Mouse (Mus musculus): ENCODE measurements at regions not wholly inside any gene's neighbourhood (a gene's known extent, or its start where the extent isn't known, plus 50 kb on each side); places are given as distances from the start of the nearest gene placed in this dataset.

GRCm38 (mm10) chr6:11731126-11731525, 176.2 kb downstream of the Ndufa4 start:
- Histone ChIP-seq H3K4me3 (ENCODE audit: low read depth, low read length) (no peak overlapping the region), H3K4me2 (replicated peaks; ENCODE audit: low read depth) (no peak overlapping the region), H3K27me3 (replicated peaks; ENCODE audit: control insufficient read depth, insufficient read depth, low read length) (no peaks in the 10 kb centered on the region), H3K9ac (ENCODE audit: low read depth, low read length) (no peak overlapping the region), H3K9me3 (ENCODE audit: control insufficient read depth) (no peaks in the 10 kb centered on the region), H3K4me1 (replicated peaks; ENCODE audit: control insufficient read depth, insufficient read depth, low read length) (no peaks in the 10 kb centered on the region), H3K27ac (ENCODE audit: low read depth, low read length) (no peak overlapping the region), H3K36me3 (ENCODE audit: control insufficient read depth, insufficient read depth) (no peaks in the 10 kb centered on the region)
- no peak for ATAC-seq
- TF ChIP-seq CTCF (IDR thresholded peaks at IDR 0.05; ENCODE audit: low read depth): no peak

DNA sequence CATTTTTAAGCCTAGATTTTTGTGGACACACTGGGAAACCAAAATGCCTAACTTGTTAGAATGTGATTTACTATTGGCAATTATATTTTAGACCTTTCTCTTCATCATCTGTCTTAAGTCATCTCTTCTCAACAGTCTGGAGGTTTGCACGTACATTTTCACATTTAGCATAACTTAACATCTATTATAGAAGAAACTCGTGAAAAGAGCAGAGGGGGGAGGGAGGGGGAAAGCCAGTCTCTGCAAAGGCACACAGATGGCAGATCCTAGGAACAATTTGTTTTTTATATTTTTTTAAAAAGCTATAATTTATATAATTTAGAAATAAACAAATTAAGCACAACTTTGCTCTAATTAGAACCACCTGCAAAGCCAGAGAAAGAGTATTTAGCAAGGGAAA, 176.6 kb downstream of the Ndufa4 start:
- no peak overlapping the region for H3K9ac ChIP-seq (ENCODE audit: low read depth, low read length)
- H3K27ac ChIP-seq (ENCODE audit: low read depth, low read length): no peak overlapping the region
- no peaks in the 10 kb centered on the region for H3K4me1 ChIP-seq (replicated peaks; ENCODE audit: control insufficient read depth, insufficient read depth, low read length)
- ATAC-seq: no peak
- H3K4me3 ChIP-seq (ENCODE audit: low read depth, low read length): no peak overlapping the region
- no peak overlapping the region for H3K4me2 ChIP-seq (replicated peaks; ENCODE audit: low read depth)
- no peaks in the 10 kb centered on the region for H3K27me3 ChIP-seq (replicated peaks; ENCODE audit: control insufficient read depth, insufficient read depth, low read length)
- TF ChIP-seq CTCF (IDR thresholded peaks at IDR 0.05; ENCODE audit: low read depth): no peak
- no peaks in the 10 kb centered on the region for H3K36me3 ChIP-seq (ENCODE audit: control insufficient read depth, insufficient read depth)
- 68% methylated on average over 2 of the region's 2 CpGs for WGBS
- no peaks in the 10 kb centered on the region for H3K9me3 ChIP-seq (ENCODE audit: control insufficient read depth)

DNA sequence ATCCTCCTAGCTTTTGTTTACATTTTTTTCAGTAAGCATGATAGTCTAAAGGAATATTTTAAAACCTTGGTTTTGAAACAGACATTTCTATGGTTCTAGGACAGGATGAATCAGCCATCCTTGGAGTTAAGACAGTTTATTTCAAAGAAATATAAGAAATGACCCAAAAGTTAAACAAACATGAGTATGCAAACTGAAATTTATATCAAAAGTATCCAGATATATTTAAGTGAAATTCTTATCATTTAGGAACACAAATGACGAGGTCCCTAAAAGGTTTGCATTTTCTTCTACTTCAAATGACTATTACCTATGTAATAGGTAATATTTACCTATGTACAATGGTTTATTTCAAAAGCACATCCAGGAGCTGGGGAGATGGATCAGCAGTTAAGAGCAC, 179.5 kb downstream of the Ndufa4 start:
- H3K4me2 ChIP-seq (replicated peaks; ENCODE audit: low read depth): no peak overlapping the region
- no peaks in the 10 kb centered on the region for H3K27me3 ChIP-seq (replicated peaks; ENCODE audit: control insufficient read depth, insufficient read depth, low read length)
- no peaks in the 10 kb centered on the region for H3K9me3 ChIP-seq (ENCODE audit: control insufficient read depth)
- H3K27ac ChIP-seq (ENCODE audit: low read depth, low read length): no peak overlapping the region
- TF ChIP-seq CTCF (IDR thresholded peaks at IDR 0.05; ENCODE audit: low read depth): no peak
- no peak for ATAC-seq
- no peak overlapping the region for H3K9ac ChIP-seq (ENCODE audit: low read depth, low read length)
- WGBS: 69% methylated on average over 1 of the region's 1 CpGs
- H3K4me3 ChIP-seq (ENCODE audit: low read depth, low read length): no peak overlapping the region
- no peaks in the 10 kb centered on the region for H3K4me1 ChIP-seq (replicated peaks; ENCODE audit: control insufficient read depth, insufficient read depth, low read length)
- H3K36me3 ChIP-seq (ENCODE audit: control insufficient read depth, insufficient read depth): no peaks in the 10 kb centered on the region

GRCm38 (mm10) chr6:11727370-11727769, 179.9 kb downstream of the Ndufa4 start:
- 54% methylated on average over 5 of the region's 5 CpGs for WGBS

DNA sequence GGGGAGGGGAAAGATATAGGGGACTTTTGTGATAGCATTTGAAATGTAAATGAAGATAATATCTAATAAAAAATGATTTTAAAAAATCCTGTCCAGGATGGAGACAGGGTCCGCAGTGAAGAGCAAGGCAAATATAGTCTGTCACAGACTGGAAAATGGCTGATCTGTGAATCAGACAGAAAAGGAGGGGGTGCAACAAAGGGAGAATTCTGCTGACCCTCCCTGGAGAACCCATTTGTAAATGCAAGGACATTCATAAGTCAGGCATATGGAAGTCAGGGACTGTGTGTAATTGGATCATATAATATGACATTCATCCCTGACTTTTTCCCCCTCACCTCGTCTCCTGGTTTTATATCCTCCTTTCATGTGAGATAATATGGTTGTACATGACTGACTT, 183.8 kb downstream of the Ndufa4 start:
- Histone ChIP-seq H3K4me1 (replicated peaks; ENCODE audit: control insufficient read depth, insufficient read depth, low read length) (no peaks in the 10 kb centered on the region), H3K4me3 (ENCODE audit: low read depth, low read length) (no peak overlapping the region), H3K27me3 (replicated peaks; ENCODE audit: control insufficient read depth, insufficient read depth, low read length) (no peaks in the 10 kb centered on the region), H3K4me2 (replicated peaks; ENCODE audit: low read depth) (no peak overlapping the region), H3K9me3 (ENCODE audit: control insufficient read depth) (no peaks in the 10 kb centered on the region), H3K9ac (ENCODE audit: low read depth, low read length) (no peak overlapping the region), H3K27ac (ENCODE audit: low read depth, low read length) (no peak overlapping the region), H3K36me3 (ENCODE audit: control insufficient read depth, insufficient read depth) (no peaks in the 10 kb centered on the region)
- no peak for ATAC-seq
- WGBS: 76% methylated on average over 2 of the region's 2 CpGs
- TF ChIP-seq CTCF (IDR thresholded peaks at IDR 0.05; ENCODE audit: low read depth): no peak

More at GRCm38 (mm10) chr6:11727370-11727769, 179.9 kb downstream of the Ndufa4 start:
- ATAC-seq: no peak
- Histone ChIP-seq H3K9me3 (ENCODE audit: control insufficient read depth) (no peaks in the 10 kb centered on the region), H3K36me3 (ENCODE audit: control insufficient read depth, insufficient read depth) (no peaks in the 10 kb centered on the region), H3K4me3 (ENCODE audit: low read depth, low read length) (no peak overlapping the region), H3K4me2 (replicated peaks; ENCODE audit: low read depth) (no peak overlapping the region), H3K9ac (ENCODE audit: low read depth, low read length) (no peak overlapping the region), H3K27me3 (replicated peaks; ENCODE audit: control insufficient read depth, insufficient read depth, low read length) (no peaks in the 10 kb centered on the region), H3K27ac (ENCODE audit: low read depth, low read length) (no peak overlapping the region), H3K4me1 (replicated peaks; ENCODE audit: control insufficient read depth, insufficient read depth, low read length) (no peaks in the 10 kb centered on the region)
- no peak for TF ChIP-seq CTCF (IDR thresholded peaks at IDR 0.05; ENCODE audit: low read depth)

DNA sequence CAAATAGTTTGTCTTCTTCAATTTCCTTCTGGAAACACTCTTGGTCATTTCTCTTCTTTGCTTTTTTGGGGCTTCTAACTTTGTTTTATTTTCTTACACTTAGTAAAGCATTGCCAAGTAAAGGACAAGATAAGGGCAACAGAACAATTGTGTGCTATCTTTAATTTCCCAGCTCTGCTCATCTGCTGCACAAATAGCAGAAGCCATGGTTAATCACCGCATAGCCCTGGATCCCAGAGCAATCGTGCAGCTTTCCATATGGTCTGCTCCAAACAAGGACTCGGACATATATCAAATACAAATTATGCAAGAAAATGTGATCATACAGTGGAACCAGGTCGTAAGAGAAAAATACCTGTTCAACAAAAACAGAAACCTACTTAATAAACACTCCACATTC, 187.0 kb downstream of the Ndufa4 start:
- no peaks in the 10 kb centered on the region for H3K36me3 ChIP-seq (ENCODE audit: control insufficient read depth, insufficient read depth)
- no peak for TF ChIP-seq CTCF (IDR thresholded peaks at IDR 0.05; ENCODE audit: low read depth)
- no peak overlapping the region for H3K4me2 ChIP-seq (replicated peaks; ENCODE audit: low read depth)
- no peak overlapping the region for H3K27ac ChIP-seq (ENCODE audit: low read depth, low read length)
- H3K9ac ChIP-seq (ENCODE audit: low read depth, low read length): no peak overlapping the region
- H3K9me3 ChIP-seq (ENCODE audit: control insufficient read depth): no peaks in the 10 kb centered on the region
- no peak overlapping the region for H3K4me3 ChIP-seq (ENCODE audit: low read depth, low read length)
- H3K27me3 ChIP-seq (replicated peaks; ENCODE audit: control insufficient read depth, insufficient read depth, low read length): no peaks in the 10 kb centered on the region
- WGBS: 64% methylated on average over 4 of the region's 4 CpGs
- no peaks in the 10 kb centered on the region for H3K4me1 ChIP-seq (replicated peaks; ENCODE audit: control insufficient read depth, insufficient read depth, low read length)
- ATAC-seq: no peak

GRCm38 (mm10) chr6:11710581-11710980, 196.7 kb downstream of the Ndufa4 start:
- H3K9me3 ChIP-seq (ENCODE audit: control insufficient read depth): no peaks in the 10 kb centered on the region
- H3K4me3 ChIP-seq (ENCODE audit: low read depth, low read length): no peak overlapping the region
- H3K27ac ChIP-seq (ENCODE audit: low read depth, low read length): no peak overlapping the region
- ATAC-seq: no peak
- no peak overlapping the region for H3K9ac ChIP-seq (ENCODE audit: low read depth, low read length)
- no peaks in the 10 kb centered on the region for H3K4me1 ChIP-seq (replicated peaks; ENCODE audit: control insufficient read depth, insufficient read depth, low read length)
- H3K4me2 ChIP-seq (replicated peaks; ENCODE audit: low read depth): no peak overlapping the region
- H3K36me3 ChIP-seq (ENCODE audit: control insufficient read depth, insufficient read depth): no peaks in the 10 kb centered on the region
- no peak for TF ChIP-seq CTCF (IDR thresholded peaks at IDR 0.05; ENCODE audit: low read depth)
- no peaks in the 10 kb centered on the region for H3K27me3 ChIP-seq (replicated peaks; ENCODE audit: control insufficient read depth, insufficient read depth, low read length)
- WGBS: 88% methylated on average over 2 of the region's 2 CpGs

All from intestine, postnatal 0 days (tissue).